Mouse (Mus musculus) midbrain, embryonic 10.5 days (tissue): ENCODE measurements around the gene Thrb. TPM values are rescaled to one million over a fixed set of nuclear protein-coding genes. Genes with fewer than 3 reads are reported as not detected.

Experiments
- DNase-seq: peaks from one replicate; pipeline ENCODE4 v3.0.0-alpha.2; 2017; ENCODE audit warnings: low spot score
- H3K27ac ChIP-seq: fragments of 300-500 bp; sonication (generic); replicated peaks from 2 replicates; pipeline ENCODE4 v1.5.1; 2016; ENCODE audit warnings: mild to moderate bottlenecking
- H3K27me3 ChIP-seq: fragments of 300-500 bp; sonication (generic); 2 replicates; pipeline ENCODE4 v1.6.1; 2016; ENCODE audit warnings: low read depth, mild to moderate bottlenecking; ENCODE audit not compliant: poor library complexity, severe bottlenecking
- H3K36me3 ChIP-seq: fragments of 300-500 bp; sonication (generic); 2 replicates; pipeline ENCODE4 v1.6.1; 2016; ENCODE audit warnings: mild to moderate bottlenecking, moderate library complexity
- H3K4me1 ChIP-seq: fragments of 300-500 bp; sonication (generic); 2 replicates; pipeline ENCODE4 v1.6.1; 2016
- H3K4me3 ChIP-seq: fragments of 300-500 bp; sonication (generic); 2 replicates; pipeline ENCODE4 v1.5.1; 2016; ENCODE audit warnings: mild to moderate bottlenecking, moderate library complexity
- H3K9me3 ChIP-seq: fragments of 300-500 bp; sonication (generic); replicated peaks from 2 replicates; pipeline ENCODE4 v1.6.1; 2016; ENCODE audit warnings: mild to moderate bottlenecking
- WGBS: fragments of 180-500 bp; shearing (Covaris S2); methylation state at CpG from one replicate; pipeline ENCODE4 v1.1.7; 2016; 5-methylcytosine and 5-hydroxymethylcytosine counted together
- polyA plus RNA-seq: library from polyadenylated mRNA; unstranded; fragments of >200 nt; fragmentation: Nextera tagmentation; extraction: Ambion mirVana; gene quantifications from 2 replicates; pipeline ENCODE4 v1.2.1, GENCODE M21; 2016

Gene Thrb
- polyA plus RNA-seq, 1 experiment from 2014 or later = 1.3 TPM

DNA sequence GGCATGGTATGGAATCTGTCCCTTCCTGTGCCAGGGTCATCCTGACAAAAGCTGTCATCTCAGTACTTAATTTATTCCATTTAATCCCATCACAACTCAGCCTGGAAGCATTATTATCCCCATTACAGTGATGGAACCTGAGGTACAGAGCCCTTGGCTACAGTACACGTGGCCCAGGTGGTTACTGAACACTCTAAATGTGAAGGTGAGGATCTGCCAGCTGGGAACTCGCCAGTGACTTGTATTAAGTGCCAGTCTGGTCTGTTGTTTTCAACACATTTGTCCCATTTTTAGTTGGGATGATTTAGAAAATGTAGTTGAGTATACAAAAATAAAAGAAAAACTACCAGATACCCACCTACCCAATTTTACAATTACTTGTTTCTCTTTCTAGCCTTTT lies 155.0 kb downstream of the Thrb start:
- WGBS = 78% methylated on average over 2 of the region's 2 CpGs
- H3K36me3 ChIP-seq = no peaks in the 10 kb centered on the region
- no peaks in the 10 kb centered on the region for H3K27me3 ChIP-seq
- H3K27ac ChIP-seq = no peak overlapping the region
- H3K4me1 ChIP-seq = no peaks in the 10 kb centered on the region
- no peaks in the 10 kb centered on the region for H3K9me3 ChIP-seq
- DNase-seq = no peak
- no peak overlapping the region for H3K4me3 ChIP-seq

DNA sequence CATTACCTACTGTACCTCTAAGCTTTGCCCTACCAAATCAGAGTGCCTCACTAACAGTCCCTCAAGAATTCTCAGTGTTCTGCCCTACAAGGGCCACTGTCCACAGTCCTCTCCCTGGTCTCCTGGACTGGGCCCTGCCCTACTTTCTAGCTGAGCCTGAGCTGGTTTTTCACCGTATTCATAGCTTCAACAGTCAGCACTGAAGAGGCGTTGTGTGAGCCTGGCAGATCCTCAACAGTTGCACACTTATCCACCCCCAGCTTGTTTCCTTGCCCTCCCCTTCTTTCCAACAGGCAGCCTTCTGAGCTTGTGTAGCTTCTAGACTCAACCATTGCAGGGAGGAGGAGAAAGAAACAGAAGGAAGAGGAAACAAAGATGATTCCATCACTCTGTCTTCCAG lies 158.0 kb downstream of the Thrb start:
- no peak overlapping the region for H3K4me3 ChIP-seq
- 98% methylated on average over 2 of the region's 2 CpGs for WGBS
- no peaks in the 10 kb centered on the region for H3K9me3 ChIP-seq

DNA sequence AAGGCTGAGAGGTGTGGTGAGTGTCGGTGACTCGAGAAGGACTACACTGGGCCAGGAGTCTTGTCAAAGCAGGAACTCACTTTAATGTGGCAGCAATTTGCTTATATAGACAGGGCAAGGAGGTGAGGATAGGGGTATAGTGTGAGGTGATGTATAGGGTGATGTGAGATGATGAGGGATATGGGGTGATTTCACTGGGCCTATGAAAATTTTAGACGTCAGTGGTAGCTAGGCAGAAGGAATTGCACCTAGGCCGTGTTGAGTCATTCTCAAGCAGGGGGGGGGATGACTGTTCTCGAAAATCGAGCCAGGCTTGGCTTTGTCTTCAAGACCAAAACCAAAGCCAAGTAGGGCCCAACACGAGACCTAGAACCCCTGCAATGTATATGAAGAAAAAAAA lies 162.7 kb downstream of the Thrb start:
- no peak for DNase-seq
- Histone ChIP-seq H3K4me3 (no peak overlapping the region), H3K27me3 (no peaks in the 10 kb centered on the region), H3K36me3 (no peaks in the 10 kb centered on the region), H3K9me3 (no peaks in the 10 kb centered on the region), H3K4me1 (no peaks in the 10 kb centered on the region), H3K27ac (no peak overlapping the region)
- WGBS = 84% methylated on average over 7 of the region's 7 CpGs

More for the DNA sequence above, 158.0 kb downstream of the Thrb start:
- no peak for DNase-seq
- Histone ChIP-seq H3K27ac (no peak overlapping the region), H3K27me3 (no peaks in the 10 kb centered on the region), H3K4me1 (no peaks in the 10 kb centered on the region), H3K36me3 (no peaks in the 10 kb centered on the region)

DNA sequence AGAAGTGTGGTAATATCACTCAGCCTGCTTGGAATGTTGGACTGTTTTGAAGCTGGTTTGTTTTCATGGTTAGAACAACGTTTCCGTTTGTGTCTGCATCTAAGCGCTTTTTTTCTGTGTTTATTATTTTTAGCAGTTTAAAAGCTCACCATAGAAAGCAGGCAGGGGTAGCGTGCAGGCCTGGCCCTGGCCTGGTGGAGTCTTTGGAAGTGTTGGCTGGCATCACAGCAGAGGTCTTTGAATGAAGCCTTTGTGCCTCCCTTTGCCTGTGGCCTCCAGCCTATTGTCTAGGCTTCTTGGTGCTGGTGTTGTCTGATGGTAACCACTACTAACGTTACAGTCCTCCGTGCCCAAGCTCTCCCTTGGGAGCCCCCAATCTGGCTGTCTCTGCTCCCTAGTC lies 167.3 kb downstream of the Thrb start:
- Histone ChIP-seq H3K4me1 (no peaks in the 10 kb centered on the region), H3K4me3 (no peak overlapping the region), H3K9me3 (no peaks in the 10 kb centered on the region), H3K27ac (no peak overlapping the region), H3K27me3 (no peaks in the 10 kb centered on the region), H3K36me3 (no peaks in the 10 kb centered on the region)
- 61% methylated on average over 6 of the region's 6 CpGs for WGBS
- DNase-seq = no peak

DNA sequence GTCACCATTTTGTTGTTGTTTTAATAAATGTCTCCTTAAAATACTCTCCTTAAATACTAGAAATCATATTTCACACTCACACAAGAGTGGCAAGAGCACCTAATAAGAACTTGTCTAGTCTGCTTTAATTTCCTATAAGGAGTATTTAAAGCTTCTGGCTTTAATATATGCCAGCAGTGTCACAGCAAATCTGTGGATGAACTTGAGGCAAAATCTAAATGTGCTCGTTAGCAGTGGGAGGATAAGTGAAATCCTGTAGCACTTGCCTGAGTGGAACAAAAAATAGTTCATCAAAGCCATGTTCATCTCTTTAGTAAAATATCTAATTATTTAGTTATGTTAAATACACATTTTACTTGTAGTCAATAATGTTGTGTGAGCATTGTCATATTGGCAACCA lies 175.7 kb downstream of the Thrb start:
- no peaks in the 10 kb centered on the region for H3K4me1 ChIP-seq
- no peaks in the 10 kb centered on the region for H3K27me3 ChIP-seq
- H3K9me3 ChIP-seq = no peaks in the 10 kb centered on the region
- 80% methylated on average over 1 of the region's 1 CpGs for WGBS
- no peak for DNase-seq
- no peak overlapping the region for H3K27ac ChIP-seq
- H3K4me3 ChIP-seq = no peak overlapping the region
- no peaks in the 10 kb centered on the region for H3K36me3 ChIP-seq

DNA sequence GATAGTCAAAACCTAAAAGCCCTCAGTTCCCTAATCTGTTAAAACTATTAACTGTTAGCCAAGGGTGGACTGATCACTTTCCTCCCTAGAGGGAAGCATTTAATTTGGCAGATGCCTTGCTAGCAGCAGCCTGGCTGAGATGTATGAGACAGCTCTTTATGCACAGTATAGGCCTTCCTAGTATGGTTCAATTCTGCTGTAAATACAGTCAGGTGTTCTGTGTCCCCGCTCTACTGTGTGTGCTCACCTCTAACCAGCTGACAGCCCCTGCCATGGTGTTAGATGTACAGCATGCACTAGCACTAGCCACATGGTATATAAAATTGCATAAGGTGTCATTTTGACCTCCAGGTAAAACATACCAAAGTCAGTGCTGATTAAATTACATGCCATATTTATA lies 176.7 kb downstream of the Thrb start:
- DNase-seq = no peak
- Histone ChIP-seq H3K27me3 (no peaks in the 10 kb centered on the region), H3K36me3 (no peaks in the 10 kb centered on the region), H3K4me3 (no peak overlapping the region), H3K27ac (no peak overlapping the region), H3K9me3 (no peaks in the 10 kb centered on the region), H3K4me1 (no peaks in the 10 kb centered on the region)
- WGBS = 95% methylated on average over 1 of the region's 1 CpGs

DNA sequence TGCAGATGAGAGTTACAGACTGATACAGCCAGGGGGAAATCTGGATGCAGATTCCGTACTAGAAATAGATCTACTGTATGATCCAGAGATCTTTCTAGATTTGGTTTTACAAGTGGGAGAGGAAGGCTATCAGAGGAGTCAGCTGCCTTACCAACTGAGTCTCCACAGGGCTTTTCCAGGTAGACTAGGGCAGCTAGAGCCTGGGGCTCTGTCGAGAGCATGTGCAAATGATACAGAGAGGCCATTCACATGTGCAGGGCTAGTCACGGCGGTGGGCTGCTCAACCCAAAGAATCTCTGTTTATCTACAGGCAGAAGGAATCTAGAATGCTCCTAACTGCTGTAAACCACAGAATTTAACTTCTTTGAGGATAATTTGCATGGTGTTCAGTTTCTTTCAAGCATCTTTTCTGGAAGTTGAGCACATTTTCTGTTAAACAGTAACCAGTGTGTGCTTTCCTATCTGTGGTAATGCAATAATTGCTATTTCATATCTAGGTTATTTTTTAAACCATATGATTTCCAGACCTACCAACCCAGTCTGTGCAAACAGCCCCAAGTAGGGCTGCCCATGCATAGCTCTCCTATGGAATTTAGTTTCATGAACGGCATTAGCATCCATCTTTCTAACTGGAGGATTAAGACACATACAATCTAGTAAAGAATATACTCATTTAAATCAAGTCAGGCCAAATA lies 185.1 kb downstream of the Thrb start:
- DNase-seq = no peak
- Histone ChIP-seq H3K36me3 (no peaks in the 10 kb centered on the region), H3K9me3 (no peaks in the 10 kb centered on the region), H3K4me3 (no peak overlapping the region), H3K27ac (no peak overlapping the region), H3K27me3 (no peaks in the 10 kb centered on the region), H3K4me1 (no peaks in the 10 kb centered on the region)
- 90% methylated on average over 5 of the region's 5 CpGs for WGBS

DNA sequence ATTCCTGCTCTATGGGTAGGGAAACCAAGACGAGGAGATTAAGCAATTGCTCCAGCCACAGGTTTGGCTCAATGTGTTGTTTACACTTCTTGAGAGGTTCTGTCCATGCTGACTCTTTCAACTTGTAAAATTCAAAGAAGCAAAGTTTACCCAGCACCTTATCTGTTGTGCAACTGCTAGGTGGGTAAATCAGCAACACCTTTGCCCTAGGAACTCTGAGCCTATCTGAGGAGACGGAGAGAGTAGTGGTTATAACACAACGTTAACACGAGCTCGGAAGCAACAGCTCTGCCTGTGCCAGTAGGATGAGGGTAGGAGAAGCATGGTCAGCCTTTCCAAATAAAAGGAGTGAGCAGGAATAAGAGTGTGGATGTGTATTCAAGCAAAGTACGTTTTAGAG lies 185.8 kb downstream of the Thrb start:
- 82% methylated on average over 6 of the region's 6 CpGs for WGBS
- Histone ChIP-seq H3K9me3 (no peaks in the 10 kb centered on the region), H3K4me3 (no peak overlapping the region), H3K4me1 (no peaks in the 10 kb centered on the region), H3K27me3 (no peaks in the 10 kb centered on the region), H3K27ac (no peak overlapping the region), H3K36me3 (no peaks in the 10 kb centered on the region)
- DNase-seq = no peak

DNA sequence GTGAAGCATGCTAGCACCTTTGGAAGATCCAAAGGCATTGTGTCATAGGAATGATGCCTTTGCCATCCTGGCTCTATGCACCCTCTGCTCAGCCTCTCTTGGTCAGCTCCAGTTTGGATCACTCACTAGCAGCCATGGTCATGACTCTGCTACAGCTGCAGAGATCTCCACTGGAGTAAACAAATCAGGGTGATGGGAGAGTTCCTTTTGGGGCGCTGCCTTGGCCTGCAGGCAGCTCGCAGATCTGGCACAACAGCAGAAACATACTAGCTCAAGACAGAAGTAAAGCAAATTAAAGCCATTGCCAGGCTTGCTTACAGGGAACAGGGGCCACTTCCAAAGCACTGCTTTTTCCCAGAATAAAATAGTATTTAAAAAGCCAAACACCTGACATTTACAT lies 186.6 kb downstream of the Thrb start:
- 82% methylated on average over 2 of the region's 2 CpGs for WGBS
- H3K4me1 ChIP-seq = no peaks in the 10 kb centered on the region

DNA sequence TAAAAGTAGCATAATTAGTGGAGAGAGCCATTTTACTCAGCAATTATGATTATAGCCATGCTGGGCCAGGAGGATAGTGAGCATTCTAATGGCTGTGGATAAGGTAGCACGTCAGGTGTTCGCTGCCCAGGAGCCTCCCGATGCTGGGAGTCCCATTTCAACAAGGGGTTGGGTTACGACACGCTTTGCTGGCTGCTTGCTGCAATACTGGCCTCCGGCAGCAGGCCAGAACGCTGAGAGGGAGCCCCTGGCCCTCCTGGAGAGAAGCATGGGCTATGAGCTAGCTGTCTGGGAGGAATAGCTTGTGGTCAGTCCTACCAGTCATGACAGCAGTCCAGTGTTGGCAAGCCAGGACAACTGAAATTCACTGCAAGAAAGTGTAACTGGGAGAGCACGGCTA lies 187.2 kb downstream of the Thrb start:
- WGBS = 51% methylated on average over 8 of the region's 8 CpGs
- DNase-seq = no peak
- Histone ChIP-seq H3K27me3 (no peaks in the 10 kb centered on the region), H3K4me1 (no peaks in the 10 kb centered on the region), H3K4me3 (no peak overlapping the region), H3K36me3 (no peaks in the 10 kb centered on the region), H3K27ac (no peak overlapping the region), H3K9me3 (no peaks in the 10 kb centered on the region)

More for the DNA sequence above, 186.6 kb downstream of the Thrb start:
- Histone ChIP-seq H3K4me3 (no peak overlapping the region), H3K36me3 (no peaks in the 10 kb centered on the region), H3K9me3 (no peaks in the 10 kb centered on the region), H3K27me3 (no peaks in the 10 kb centered on the region), H3K27ac (no peak overlapping the region)
- DNase-seq = no peak

DNA sequence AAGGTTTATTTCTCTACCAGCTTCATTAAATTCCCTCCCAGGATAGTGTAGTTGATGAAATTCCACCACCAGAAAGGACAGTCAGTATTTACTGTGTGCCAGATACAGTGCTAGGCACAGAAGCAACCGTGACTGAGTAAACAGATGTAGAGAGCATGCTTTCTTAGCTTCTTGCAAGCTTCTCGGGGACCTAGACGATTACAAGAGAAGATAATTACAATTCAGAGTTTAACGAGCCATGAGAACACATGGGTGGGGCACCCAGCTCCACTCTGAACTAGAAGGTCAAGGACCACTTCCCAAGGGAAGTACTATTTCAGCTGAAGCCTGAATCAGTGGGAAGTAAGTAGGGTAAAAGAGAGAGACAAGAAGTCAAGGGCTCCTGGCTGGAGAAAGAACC lies 190.3 kb downstream of the Thrb start:
- WGBS = 84% methylated on average over 4 of the region's 4 CpGs
- no peak overlapping the region for H3K27ac ChIP-seq

DNA sequence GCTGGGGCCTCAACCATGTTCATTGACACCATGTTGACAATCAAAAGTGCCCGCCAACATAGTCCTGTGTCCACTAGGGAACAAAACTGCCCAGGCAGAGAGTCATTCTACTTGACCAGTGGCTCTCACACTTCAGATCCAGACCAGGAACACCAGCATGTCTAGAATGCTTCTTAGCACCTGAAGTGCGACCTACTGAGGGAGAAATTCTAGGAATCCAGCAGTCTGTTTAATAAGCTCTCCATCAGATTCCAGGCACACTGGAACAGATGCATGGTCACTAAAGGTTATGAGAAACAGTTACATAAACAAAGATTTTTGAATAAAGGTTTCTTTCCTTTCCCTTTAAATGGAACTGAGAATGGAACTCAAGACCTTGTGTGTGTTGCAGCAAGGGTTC lies 192.2 kb downstream of the Thrb start:
- Histone ChIP-seq H3K36me3 (no peaks in the 10 kb centered on the region), H3K4me1 (no peaks in the 10 kb centered on the region), H3K27ac (no peak overlapping the region), H3K4me3 (no peak overlapping the region), H3K27me3 (no peaks in the 10 kb centered on the region), H3K9me3 (no peaks in the 10 kb centered on the region)
- DNase-seq = no peak
- WGBS = 90% methylated on average over 2 of the region's 2 CpGs

More for the DNA sequence above, 190.3 kb downstream of the Thrb start:
- DNase-seq = no peak
- Histone ChIP-seq H3K9me3 (no peaks in the 10 kb centered on the region), H3K36me3 (no peaks in the 10 kb centered on the region), H3K4me3 (no peak overlapping the region), H3K4me1 (no peaks in the 10 kb centered on the region), H3K27me3 (no peaks in the 10 kb centered on the region)

DNA sequence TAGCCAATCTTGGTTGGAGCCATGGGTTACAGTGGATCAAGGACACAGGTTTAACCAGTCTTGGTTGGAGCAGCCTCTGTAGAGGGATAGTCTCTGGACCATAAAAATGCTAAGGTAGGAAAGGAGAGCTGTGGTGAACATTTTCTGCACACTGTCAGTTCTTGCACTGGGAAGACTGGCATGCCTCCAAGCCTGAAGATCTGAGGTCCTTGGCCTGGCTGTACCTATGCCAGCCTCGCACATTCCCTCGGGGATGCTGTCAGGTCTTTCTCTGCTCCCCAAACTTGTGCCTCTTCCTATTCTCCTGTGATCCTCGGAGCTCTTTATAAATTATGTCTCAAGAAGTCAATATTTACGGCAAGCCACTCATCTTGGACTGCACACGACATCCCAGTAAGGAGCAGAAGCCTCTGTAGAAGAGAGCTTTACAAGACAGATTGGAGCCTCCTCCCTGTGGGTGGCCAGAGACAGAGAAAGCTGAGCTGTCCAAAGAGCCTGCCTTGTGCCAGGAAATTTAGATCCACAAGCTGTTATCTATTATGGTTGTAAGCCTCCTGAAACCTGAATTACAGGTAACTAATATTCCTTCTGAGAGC lies 199.8 kb downstream of the Thrb start:
- Histone ChIP-seq H3K4me3 (no peak overlapping the region), H3K36me3 (no peaks in the 10 kb centered on the region), H3K27ac (no peak overlapping the region), H3K27me3 (no peaks in the 10 kb centered on the region), H3K4me1 (no peaks in the 10 kb centered on the region), H3K9me3 (no peaks in the 10 kb centered on the region)
- DNase-seq = no peak
- 85% methylated on average over 5 of the region's 5 CpGs for whole genome bisulfite sequencing
